ENCODE assay signal across 18 mouse cellular contexts in the genomic region with DNA sequence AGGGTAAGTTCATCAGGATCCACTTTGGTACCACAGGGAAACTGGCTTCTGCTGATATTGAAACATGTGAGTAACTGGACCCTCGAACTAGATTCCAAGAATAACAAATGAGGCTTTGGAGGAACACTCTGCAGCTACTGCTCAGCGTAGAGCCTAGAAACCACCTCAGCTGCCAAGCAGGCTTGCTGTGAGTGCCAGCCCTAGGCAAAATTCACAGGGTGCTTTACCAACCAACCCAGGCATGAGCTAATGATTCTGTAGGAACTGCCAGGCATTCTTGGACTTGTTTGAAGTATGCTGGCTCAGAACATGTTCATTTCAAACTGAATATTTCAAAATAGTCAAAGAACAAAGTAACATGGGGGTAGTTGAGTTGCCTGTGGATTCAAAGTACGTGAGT. TPM values are rescaled to one million over a fixed set of nuclear protein-coding genes. Genes with fewer than 3 reads are reported as not detected.
A peak's percentile ranks its signal among the peaks of the same experiment; 100 is the strongest.
DNase-seq lines count a peak whose midpoint lies in the region; ATAC-seq and TF ChIP-seq lines count a peak whose summit lies in the region.
"Had no signal": no experiment of that assay in that cellular context is flagged by ENCODE, and none has a peak within 500 bp of the region (broad histone marks: within the 10 kb centered on the region; RNA-seq: fewer than 3 reads in every experiment).

No protein-coding gene starts in this region.

- WGBS in forebrain, postnatal 0 days, result 48% methylated on average over 3 of the region's 3 CpGs
- WGBS in forebrain, embryonic 13.5 days, result 77% methylated on average over 3 of the region's 3 CpGs

- H3K9me3 ChIP-seq in forebrain, postnatal 0 days (ENCODE audit: low read length), result no peaks in the 10 kb centered on the region
- H3K9me3 ChIP-seq in forebrain, embryonic 13.5 days (replicated peaks), result no peaks in the 10 kb centered on the region
- H3K9me3 ChIP-seq: embryonic facial prominence, embryonic 12.5 days; hindbrain, embryonic 15.5 days; neural tube, embryonic 12.5 days had no signal

- no peak for TF ChIP-seq CTCF in forebrain, postnatal 0 days (IDR thresholded peaks at IDR 0.05; ENCODE audit: low read depth)
- no peak for TF ChIP-seq CTCF in brain, embryonic 14.5 days (IDR thresholded peaks at IDR 0.05; ENCODE audit: borderline replicate concordance, extremely low read depth, insufficient read depth, insufficient read length)

- no peak for ATAC-seq in forebrain, postnatal 0 days
- no peak for ATAC-seq in forebrain, embryonic 13.5 days
- ATAC-seq: CD4-positive, CD25-positive, alpha-beta regulatory T cell, adult 4 months; midbrain, embryonic 16.5 days had no signal

- no peak overlapping the region for H3K27ac ChIP-seq in forebrain, postnatal 0 days (ENCODE audit: low read depth, low read length)
- no peak overlapping the region for H3K27ac ChIP-seq in forebrain, embryonic 13.5 days
- H3K27ac ChIP-seq: embryonic facial prominence, embryonic 12.5 days; heart, adult 2 months; hindbrain, embryonic 15.5 days; neural tube, embryonic 12.5 days had no signal

- no peak overlapping the region for H3K4me2 ChIP-seq in forebrain, postnatal 0 days (ENCODE audit: low read depth)
- no peak overlapping the region for H3K4me2 ChIP-seq in forebrain, embryonic 13.5 days
- H3K4me2 ChIP-seq: embryonic facial prominence, embryonic 12.5 days; hindbrain, embryonic 15.5 days; lung, embryonic 14.5 days; neural tube, embryonic 12.5 days had no signal

- DNase-seq in forebrain, postnatal 0 days, result peak; percentile 57
- DNase-seq in layer of hippocampus, postnatal 10 days (ENCODE audit: low spot score in 2 of 2), result peak; percentile 9 to 26
- DNase-seq in layer of hippocampus, adult 9-10 months (ENCODE audit: low spot score), result no peak
- peak; percentile 84 for DNase-seq in Muller cell, postnatal 12 days (ENCODE audit: inconsistent ontology term)
- peak; percentile 35 for DNase-seq in brain, embryonic 14.5 days (ENCODE audit: low read depth)
- DNase-seq in liver, result no peak
- DNase-seq: cerebellum, postnatal 36 days; heart, adult 2 months; lung, embryonic 14.5 days had no signal

- H3K4me1 ChIP-seq in forebrain, postnatal 0 days (ENCODE audit: insufficient read depth), result no peaks in the 10 kb centered on the region
- no peaks in the 10 kb centered on the region for H3K4me1 ChIP-seq in forebrain, embryonic 13.5 days
- H3K4me1 ChIP-seq: embryonic facial prominence, embryonic 12.5 days; hindbrain, embryonic 15.5 days; neural tube, embryonic 12.5 days had no signal

- no peaks in the 10 kb centered on the region for H3K27me3 ChIP-seq in forebrain, postnatal 0 days (ENCODE audit: insufficient read depth, low read length)
- no peaks in the 10 kb centered on the region for H3K27me3 ChIP-seq in forebrain, embryonic 13.5 days
- H3K27me3 ChIP-seq: embryonic facial prominence, embryonic 12.5 days; hindbrain, embryonic 15.5 days; neural tube, embryonic 12.5 days had no signal

- no peak for TF ChIP-seq POLR2A in brain, embryonic 14.5 days (IDR thresholded peaks at IDR 0.05; ENCODE audit: borderline replicate concordance, extremely low read depth, insufficient read depth, insufficient read length, poor library complexity, severe bottlenecking)

- no peaks in the 10 kb centered on the region for H3K36me3 ChIP-seq in forebrain, postnatal 0 days (ENCODE audit: insufficient read depth)
- no peaks in the 10 kb centered on the region for H3K36me3 ChIP-seq in forebrain, embryonic 13.5 days (ENCODE audit: poor library complexity, severe bottlenecking)
- H3K36me3 ChIP-seq: embryonic facial prominence, embryonic 12.5 days; hindbrain, embryonic 15.5 days; neural tube, embryonic 12.5 days had no signal

- H3K9ac ChIP-seq in forebrain, postnatal 0 days, result no peak overlapping the region
- H3K9ac ChIP-seq in forebrain, embryonic 13.5 days, result no peak overlapping the region
- H3K9ac ChIP-seq: embryonic facial prominence, embryonic 12.5 days; hindbrain, embryonic 15.5 days; lung, embryonic 14.5 days; neural tube, embryonic 12.5 days had no signal

- H3K4me3 ChIP-seq in forebrain, postnatal 0 days (ENCODE audit: low read depth, low read length), result no peak overlapping the region
- no peak overlapping the region for H3K4me3 ChIP-seq in forebrain, embryonic 13.5 days
- H3K4me3 ChIP-seq: embryonic facial prominence, embryonic 12.5 days; heart, adult 2 months; hindbrain, embryonic 15.5 days; neural tube, embryonic 12.5 days had no signal

RNA-seq across cellular contexts. Expression of gene Myh1, which starts 4.9 kb away (rescaled TPM):
- 0.23 and 0.24 TPM in 2 replicates for total RNA-seq in forebrain, postnatal 0 days (2014; rRNA removed)
- polyA plus RNA-seq in forebrain, postnatal 0 days (2015; fragmentation: Nextera tagmentation; extraction: Ambion mirVana), result 0.10 and 0.12 TPM in 2 replicates
- 0.03 TPM in 1 of 2 replicates, not detected in the other for polyA plus RNA-seq in forebrain, embryonic 13.5 days (2015; fragmentation: Nextera tagmentation; extraction: Ambion mirVana)
- under 1 TPM; 0.27 to 0.55 TPM for total RNA-seq in layer of hippocampus, postnatal 10 days (2021)
- 0.01 and 0.04 TPM in 2 replicates for polyA plus RNA-seq in brain, embryonic 14.5 days (2012; rRNA removed)
- total RNA-seq: heart, adult 2 months; megakaryocyte progenitor cell, adult 5-6 weeks had no signal
- polyA plus RNA-seq: CD4-positive, CD25-positive, alpha-beta regulatory T cell, adult 4 months; heart, adult 2 months; heart, postnatal 0 days; lung, embryonic 14.5 days; neural tube, embryonic 12.5 days had no signal

RNA-seq across cellular contexts. Expression of gene Myh4, which starts 33.1 kb away (rescaled TPM):
- total RNA-seq in forebrain, postnatal 0 days (2014; rRNA removed), result 0.10 and 0.15 TPM in 2 replicates
- polyA plus RNA-seq in forebrain, postnatal 0 days (2015; fragmentation: Nextera tagmentation; extraction: Ambion mirVana), result 0.04 and 0.05 TPM in 2 replicates
- not detected in 2 replicates for polyA plus RNA-seq in forebrain, embryonic 13.5 days (2015; fragmentation: Nextera tagmentation; extraction: Ambion mirVana)
- total RNA-seq in layer of hippocampus, postnatal 10 days (2021), result under 1 TPM; 0.38 to 0.39 TPM
- 0.01 TPM in 1 of 2 replicates, not detected in the other for polyA plus RNA-seq in brain, embryonic 14.5 days (2012; rRNA removed)
- total RNA-seq: megakaryocyte progenitor cell, adult 5-6 weeks had no signal
- polyA plus RNA-seq: CD4-positive, CD25-positive, alpha-beta regulatory T cell, adult 4 months; heart, adult 2 months; heart, postnatal 0 days; hindbrain, embryonic 15.5 days; lung, embryonic 14.5 days had no signal

RNA-seq across cellular contexts. Expression of gene Myh2, which starts 33.9 kb away (rescaled TPM):
- 0.31 and 0.33 TPM in 2 replicates for total RNA-seq in forebrain, postnatal 0 days (2014; rRNA removed)
- polyA plus RNA-seq in forebrain, postnatal 0 days (2015; fragmentation: Nextera tagmentation; extraction: Ambion mirVana), result 0.14 and 0.18 TPM in 2 replicates
- not detected in 2 replicates for polyA plus RNA-seq in forebrain, embryonic 13.5 days (2015; fragmentation: Nextera tagmentation; extraction: Ambion mirVana)
- total RNA-seq in layer of hippocampus, postnatal 10 days (2021), result under 1 TPM; 0.25 to 0.48 TPM
- 0.08 TPM in 1 of 2 replicates, not detected in the other for polyA plus RNA-seq in brain, embryonic 14.5 days (2012; rRNA removed)
- total RNA-seq: heart, adult 2 months; megakaryocyte progenitor cell, adult 5-6 weeks had no signal
- polyA plus RNA-seq: CD4-positive, CD25-positive, alpha-beta regulatory T cell, adult 4 months; heart, adult 2 months; heart, postnatal 0 days; lung, embryonic 14.5 days; thymus, postnatal 0 days had no signal

Comparison
In these comparisons a context has a peak if more than half of its experiments do, and no peak if none do; other contexts are left out.
1. DNase-seq: peak in forebrain, postnatal 0 days (single experiment), layer of hippocampus, postnatal 10 days (2 of 2), Muller cell, postnatal 12 days (single experiment) and brain, embryonic 14.5 days (single experiment); none in layer of hippocampus, adult 9-10 months (single experiment) and liver (single experiment).